Mouse (Mus musculus): ENCODE measurements around the gene 4930523C07Rik. TPM values are rescaled to one million over a fixed set of nuclear protein-coding genes. Genes with fewer than 3 reads are reported as not detected.

Gene 4930523C07Rik
- polyA plus RNA-seq, 1 experiment from 2014 or later, result 5.0 TPM

GRCm38 (mm10) chr1:160049131-160049880 is 5.1 kb downstream of the 4930523C07Rik start:
- Histone ChIP-seq H3K9me3 (no peaks in the 10 kb centered on the region), H3K27me3 (no peaks in the 10 kb centered on the region; the same call in 1 of the 2 replicates), H3K4me2 (replicated peaks) (no peak overlapping the region), H3K4me3 (no peak overlapping the region), H3K9ac (no peak overlapping the region), H3K36me3 (no peaks in the 10 kb centered on the region), H3K27ac (no peak overlapping the region), H3K4me1 (0 out of 2 replicates have a peak, but pooled peaks cover 2% of the 10 kb centered on the region)
- WGBS, result 82% methylated on average over 5 of the region's 5 CpGs
- ATAC-seq (ENCODE audit: insufficient number of reproducible peaks, insufficient read depth, low FRiP score, low TSS enrichment), result no peak

- no peak for ATAC-seq (ENCODE audit: insufficient number of reproducible peaks, insufficient read depth, low FRiP score, low TSS enrichment)
- H3K9me3 ChIP-seq, result no peaks in the 10 kb centered on the region
- H3K4me2 ChIP-seq (replicated peaks), result no peak overlapping the region
- H3K9ac ChIP-seq, result no peak overlapping the region
- H3K27me3 ChIP-seq, result no peaks in the 10 kb centered on the region; the same call in 1 of the 2 replicates
- no peaks in the 10 kb centered on the region for H3K36me3 ChIP-seq
- H3K4me1 ChIP-seq, result no peaks in the 10 kb centered on the region
- WGBS, result 87% methylated on average over 6 of the region's 6 CpGs
- no peak overlapping the region for H3K27ac ChIP-seq
- H3K4me3 ChIP-seq, result no peak overlapping the region
Measured at GRCm38 (mm10) chr1:160050898-160051297, 6.7 kb downstream of the 4930523C07Rik start.

- Histone ChIP-seq H3K9me3 (no peaks in the 10 kb centered on the region), H3K27me3 (no peaks in the 10 kb centered on the region), H3K36me3 (no peaks in the 10 kb centered on the region), H3K9ac (no peak overlapping the region), H3K4me2 (replicated peaks) (no peak overlapping the region), H3K4me1 (no peaks in the 10 kb centered on the region), H3K27ac (no peak overlapping the region), H3K4me3 (no peak overlapping the region)
- ATAC-seq (ENCODE audit: insufficient number of reproducible peaks, insufficient read depth, low FRiP score, low TSS enrichment), result no peak
- WGBS, result 96% methylated on average over 2 of the region's 2 CpGs
Measured at GRCm38 (mm10) chr1:160052556-160053315, 8.6 kb downstream of the 4930523C07Rik start.

GRCm38 (mm10) chr1:160053510-160054305 is 9.5 kb downstream of the 4930523C07Rik start:
- Histone ChIP-seq H3K27ac (no peak overlapping the region), H3K36me3 (no peaks in the 10 kb centered on the region), H3K4me2 (replicated peaks) (no peak overlapping the region), H3K4me3 (no peak overlapping the region), H3K9me3 (no peaks in the 10 kb centered on the region), H3K27me3 (no peaks in the 10 kb centered on the region), H3K4me1 (no peaks in the 10 kb centered on the region), H3K9ac (no peak overlapping the region)
- 71% methylated on average over 5 of the region's 5 CpGs for WGBS
- no peak for ATAC-seq (ENCODE audit: insufficient number of reproducible peaks, insufficient read depth, low FRiP score, low TSS enrichment)

GRCm38 (mm10) chr1:160054366-160055078 is 10.3 kb downstream of the 4930523C07Rik start:
- Histone ChIP-seq H3K4me1 (no peaks in the 10 kb centered on the region), H3K36me3 (no peaks in the 10 kb centered on the region), H3K27me3 (no peaks in the 10 kb centered on the region), H3K4me2 (replicated peaks) (no peak overlapping the region), H3K9ac (no peak overlapping the region), H3K4me3 (no peak overlapping the region), H3K27ac (no peak overlapping the region), H3K9me3 (no peaks in the 10 kb centered on the region)
- ATAC-seq (ENCODE audit: insufficient number of reproducible peaks, insufficient read depth, low FRiP score, low TSS enrichment), result no peak
- WGBS, result 86% methylated on average over 5 of the region's 5 CpGs

- Histone ChIP-seq H3K9me3 (no peaks in the 10 kb centered on the region), H3K36me3 (no peaks in the 10 kb centered on the region), H3K27me3 (no peaks in the 10 kb centered on the region), H3K4me2 (replicated peaks) (no peak overlapping the region), H3K9ac (no peak overlapping the region), H3K4me1 (no peaks in the 10 kb centered on the region), H3K27ac (no peak overlapping the region), H3K4me3 (no peak overlapping the region)
- 33% methylated on average over 3 of the region's 3 CpGs for WGBS
- no peak for ATAC-seq (ENCODE audit: insufficient number of reproducible peaks, insufficient read depth, low FRiP score, low TSS enrichment)
Measured at GRCm38 (mm10) chr1:160057657-160058056, 13.5 kb downstream of the 4930523C07Rik start.

- 65% methylated on average over 1 of the region's 1 CpGs for WGBS
- no peak overlapping the region for H3K9ac ChIP-seq
- H3K4me2 ChIP-seq (replicated peaks), result no peak overlapping the region
- no peaks in the 10 kb centered on the region for H3K27me3 ChIP-seq
- no peaks in the 10 kb centered on the region for H3K9me3 ChIP-seq
- no peaks in the 10 kb centered on the region for H3K36me3 ChIP-seq
- no peaks in the 10 kb centered on the region for H3K4me1 ChIP-seq
- H3K27ac ChIP-seq, result no peak overlapping the region
- no peak for ATAC-seq (ENCODE audit: insufficient number of reproducible peaks, insufficient read depth, low FRiP score, low TSS enrichment)
- H3K4me3 ChIP-seq, result no peak overlapping the region
Measured at GRCm38 (mm10) chr1:160059908-160060307, 15.7 kb downstream of the 4930523C07Rik start.

- 70% methylated on average over 6 of the region's 6 CpGs for WGBS
- Histone ChIP-seq H3K4me2 (replicated peaks) (no peak overlapping the region), H3K27me3 (no peaks in the 10 kb centered on the region), H3K4me1 (no peaks in the 10 kb centered on the region), H3K36me3 (no peaks in the 10 kb centered on the region), H3K9ac (no peak overlapping the region), H3K27ac (no peak overlapping the region), H3K9me3 (no peaks in the 10 kb centered on the region), H3K4me3 (no peak overlapping the region)
- no peak for ATAC-seq (ENCODE audit: insufficient number of reproducible peaks, insufficient read depth, low FRiP score, low TSS enrichment)
Measured at GRCm38 (mm10) chr1:160060542-160060941, 16.4 kb downstream of the 4930523C07Rik start.

- Histone ChIP-seq H3K4me2 (replicated peaks) (no peak overlapping the region), H3K36me3 (no peaks in the 10 kb centered on the region), H3K27ac (no peak overlapping the region), H3K9me3 (no peaks in the 10 kb centered on the region), H3K4me1 (no peaks in the 10 kb centered on the region), H3K4me3 (no peak overlapping the region), H3K27me3 (no peaks in the 10 kb centered on the region), H3K9ac (no peak overlapping the region)
- no peak for ATAC-seq (ENCODE audit: insufficient number of reproducible peaks, insufficient read depth, low FRiP score, low TSS enrichment)
- whole genome bisulfite sequencing, result 81% methylated on average over 5 of the region's 5 CpGs
Measured at GRCm38 (mm10) chr1:160061321-160061720, 17.1 kb downstream of the 4930523C07Rik start.

- no peaks in the 10 kb centered on the region for H3K27me3 ChIP-seq
- H3K4me1 ChIP-seq, result no peaks in the 10 kb centered on the region
- H3K36me3 ChIP-seq, result no peaks in the 10 kb centered on the region
- 53% methylated on average over 3 of the region's 3 CpGs for WGBS
- ATAC-seq (ENCODE audit: insufficient number of reproducible peaks, insufficient read depth, low FRiP score, low TSS enrichment), result no peak
- no peak overlapping the region for H3K4me2 ChIP-seq (replicated peaks)
- H3K9ac ChIP-seq, result no peak overlapping the region
- no peak overlapping the region for H3K27ac ChIP-seq
- no peaks in the 10 kb centered on the region for H3K9me3 ChIP-seq
- no peak overlapping the region for H3K4me3 ChIP-seq
Measured at GRCm38 (mm10) chr1:160061725-160062366, 17.7 kb downstream of the 4930523C07Rik start.

Measured in embryonic facial prominence, embryonic 12.5 days (tissue).